Mouse (Mus musculus) brain, embryonic 14.5 days (tissue): ENCODE measurements around the gene Ltn1. TPM values are rescaled to one million over a fixed set of nuclear protein-coding genes. Genes with fewer than 3 reads are reported as not detected.

Experiments used
- DNase-seq: peaks from one replicate; pipeline ENCODE4 v3.0.0-alpha.2; 2011; ENCODE audit warnings: low read depth
- CTCF ChIP-seq: fragments of 200-500 bp; IDR thresholded peaks from 2 replicates; pipeline ENCODE4 v1.5.1; 2012; ENCODE audit warnings: inconsistent platforms, mild to moderate bottlenecking, moderate library complexity, borderline replicate concordance; ENCODE audit not compliant: insufficient read depth, insufficient read length; ENCODE audit errors: extremely low read depth
- POLR2A ChIP-seq: fragments of 200-500 bp; IDR thresholded peaks from 2 replicates; pipeline ENCODE4 v1.6.1; 2012; ENCODE audit warnings: mild to moderate bottlenecking, inconsistent platforms, borderline replicate concordance; ENCODE audit not compliant: poor library complexity, insufficient read depth, insufficient read length, severe bottlenecking; ENCODE audit errors: extremely low read depth
- polyA plus RNA-seq: library from polyadenylated mRNA; depleted of rRNA; stranded (reverse); fragments of >200 nt; gene quantifications from 2 replicates; pipeline ENCODE4 v1.2.3, GENCODE M21; 2012; rRNA removed

Gene Ltn1
- polyA plus RNA-seq, result 16.8 and 17.3 TPM in 2 replicates

DNA sequence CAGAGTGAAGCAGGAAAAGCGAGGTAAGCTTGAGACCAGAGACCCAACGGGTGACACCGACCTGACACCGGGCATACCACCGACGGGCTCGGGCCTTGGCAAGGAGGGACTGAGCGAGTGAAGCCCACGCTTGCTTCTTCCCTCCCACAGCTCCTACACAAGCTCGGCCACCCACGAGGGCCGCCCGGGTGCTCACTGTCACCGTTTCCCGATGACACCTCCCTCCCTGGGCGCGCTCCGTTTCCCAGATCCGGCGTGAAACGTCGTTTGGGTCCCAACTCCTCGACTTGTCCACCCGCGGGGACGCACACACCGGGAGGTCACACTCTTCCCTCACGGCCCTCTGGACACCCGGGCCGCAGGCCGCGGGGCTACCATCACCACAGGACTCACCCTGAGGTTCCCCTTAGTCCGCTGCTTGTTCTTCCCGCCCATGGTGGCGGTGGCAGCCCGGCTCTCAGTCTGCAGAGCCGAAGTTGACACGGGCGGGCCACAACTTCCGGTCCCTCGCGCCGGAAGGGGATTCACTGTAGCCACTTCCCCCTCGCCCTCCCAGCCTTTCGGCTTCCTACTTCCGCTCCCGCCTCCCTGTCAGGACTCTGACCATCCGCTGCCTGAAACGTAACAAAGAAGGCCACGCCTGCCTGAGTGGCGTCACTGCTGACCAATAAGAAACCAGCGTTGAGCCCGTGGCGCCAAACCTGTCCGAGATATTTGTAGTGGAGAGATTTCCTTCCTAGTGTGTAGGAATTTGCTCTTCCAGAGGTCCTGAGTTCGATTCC, at the start of gene Ltn1:
TSS of gene Ltn1 (minus strand) at position 580 of the 782 bp plus-strand sequence.
- TF ChIP-seq POLR2A (peak; percentile 26; the same call in 1 of the 2 replicates), CTCF (no peak)
- peak; percentile 100 for DNase-seq

DNA sequence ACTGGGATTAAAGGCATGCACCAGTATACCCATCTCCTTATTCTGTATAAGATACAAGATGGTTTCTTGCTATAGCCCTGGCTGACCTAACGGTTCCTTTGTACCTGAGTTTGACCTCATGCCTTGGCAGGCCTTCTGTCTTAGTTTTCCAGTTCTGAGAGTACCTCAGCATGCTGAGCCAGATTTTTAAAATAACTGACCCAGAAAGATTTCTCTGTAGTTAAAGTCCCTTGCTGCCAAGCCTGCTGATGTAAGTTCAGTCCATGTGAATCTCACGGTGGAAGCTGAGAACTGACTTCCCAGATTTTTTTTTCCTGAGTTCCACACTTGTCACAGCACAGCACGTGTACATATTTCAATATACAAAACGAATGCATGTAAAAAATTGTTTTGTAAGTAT, 38.2 kb upstream of the Ltn1 start:
- no peak for TF ChIP-seq CTCF
- TF ChIP-seq POLR2A, result no peak
- DNase-seq, result no peak

DNA sequence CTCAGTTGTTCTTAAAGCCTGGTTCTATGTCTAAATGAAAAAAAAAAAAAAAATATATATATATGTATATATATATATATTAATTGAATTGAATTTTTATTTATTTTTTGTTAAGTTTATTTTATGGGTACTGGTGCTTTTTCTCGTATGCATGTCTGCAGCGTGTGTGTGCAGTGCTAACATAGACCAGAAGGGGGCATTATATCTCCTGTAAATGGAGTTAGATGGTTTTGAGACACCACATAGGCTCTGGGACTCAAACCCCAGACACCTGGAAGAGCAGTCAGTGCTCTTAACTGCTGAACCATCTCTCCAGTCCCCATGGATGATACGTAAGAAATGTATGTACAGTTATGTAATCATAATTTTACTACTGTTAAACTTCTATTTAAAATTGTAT, 26.3 kb upstream of the Ltn1 start:
- DNase-seq, result no peak
- TF ChIP-seq CTCF, result no peak
- no peak for TF ChIP-seq POLR2A

DNA sequence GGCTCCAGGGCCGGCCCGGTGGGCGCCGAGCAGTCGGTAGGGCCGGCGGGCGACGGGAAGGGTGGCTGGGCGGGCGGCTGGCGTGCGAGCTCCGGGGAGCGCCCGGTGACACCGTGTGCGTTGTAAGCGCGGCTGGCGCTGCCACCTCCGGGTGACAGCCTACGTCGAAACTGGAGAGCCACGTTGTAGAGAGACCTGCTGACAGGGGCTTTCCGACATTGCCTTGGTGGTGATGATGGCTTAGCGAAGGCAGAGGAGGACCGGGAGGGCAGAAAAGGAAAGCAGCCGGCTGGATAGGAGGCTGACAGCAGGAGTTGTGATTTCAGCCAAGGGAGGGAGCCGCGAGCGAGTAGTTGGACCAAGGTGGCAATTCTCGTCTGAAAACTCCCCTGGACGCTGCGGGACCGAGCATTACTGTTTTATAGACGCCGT, 22.8 kb upstream of the Ltn1 start:
- no peak for TF ChIP-seq CTCF
- no peak for TF ChIP-seq POLR2A
- no peak for DNase-seq

DNA sequence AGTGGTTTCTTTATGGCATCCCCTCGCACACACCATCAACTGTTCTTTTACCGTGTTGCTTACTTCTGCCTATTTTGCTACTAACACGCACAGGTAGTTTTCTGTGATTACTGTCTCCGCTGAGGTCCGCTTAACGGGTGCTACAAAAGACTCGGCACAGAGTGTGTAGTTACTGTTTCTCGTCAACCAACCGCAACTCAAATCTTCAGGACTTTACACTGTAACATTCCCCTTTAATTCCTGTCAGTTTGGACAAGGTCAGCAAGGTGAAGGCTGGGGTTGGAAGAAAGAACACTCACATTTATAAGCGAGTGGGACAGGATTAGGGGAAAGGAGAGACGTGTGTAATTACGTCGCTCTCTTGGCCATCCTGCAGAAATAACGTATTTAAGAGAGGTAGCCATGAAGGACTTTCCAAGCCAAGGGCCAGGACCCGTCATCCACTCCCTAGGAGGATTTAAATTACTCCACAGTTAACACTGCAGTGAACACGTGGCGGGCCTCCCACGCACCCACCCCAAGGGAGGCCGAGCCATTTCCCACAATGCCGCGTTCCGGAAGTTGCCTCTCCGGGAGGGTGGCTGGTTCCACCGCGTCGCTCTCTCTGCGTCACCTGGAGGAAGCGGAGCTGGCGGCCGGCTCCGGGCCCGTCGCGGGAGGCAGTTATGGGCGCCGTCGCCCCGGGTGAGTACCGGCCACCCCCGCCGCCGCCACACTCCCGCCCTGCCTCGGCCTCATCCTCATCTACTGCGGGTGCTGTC, 22.2 kb upstream of the Ltn1 start, which contains the start of gene Usp16:
TSS of gene Usp16 (plus strand) at position 285 of the 761 bp plus-strand sequence.
- TF ChIP-seq CTCF, result no peak
- TF ChIP-seq POLR2A, result peak; percentile 84

DNA sequence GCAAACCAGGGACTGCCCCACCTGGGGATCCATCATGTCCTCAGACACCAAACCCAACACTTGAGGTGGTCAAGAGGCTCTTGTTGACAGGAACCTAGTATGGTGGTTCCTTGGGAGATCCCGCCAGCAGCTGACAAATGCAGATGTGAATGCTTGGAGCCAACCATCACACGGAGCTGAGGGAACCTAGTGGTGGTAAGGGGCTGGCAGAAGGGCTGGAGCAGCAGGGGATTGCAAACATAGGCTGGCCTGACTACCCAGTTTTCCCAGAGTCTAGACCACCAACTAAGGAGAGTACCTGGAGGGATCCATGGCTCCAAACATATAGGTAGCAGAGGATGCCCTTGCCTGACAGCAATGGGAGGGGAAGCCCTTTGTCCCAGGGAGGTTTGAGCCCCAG, 20.8 kb upstream of the Ltn1 start:
- no peak for TF ChIP-seq POLR2A
- no peak for DNase-seq

More for the DNA sequence above, 22.2 kb upstream of the Ltn1 start, which contains the start of gene Usp16:
- peak; percentile 97 for DNase-seq

DNA sequence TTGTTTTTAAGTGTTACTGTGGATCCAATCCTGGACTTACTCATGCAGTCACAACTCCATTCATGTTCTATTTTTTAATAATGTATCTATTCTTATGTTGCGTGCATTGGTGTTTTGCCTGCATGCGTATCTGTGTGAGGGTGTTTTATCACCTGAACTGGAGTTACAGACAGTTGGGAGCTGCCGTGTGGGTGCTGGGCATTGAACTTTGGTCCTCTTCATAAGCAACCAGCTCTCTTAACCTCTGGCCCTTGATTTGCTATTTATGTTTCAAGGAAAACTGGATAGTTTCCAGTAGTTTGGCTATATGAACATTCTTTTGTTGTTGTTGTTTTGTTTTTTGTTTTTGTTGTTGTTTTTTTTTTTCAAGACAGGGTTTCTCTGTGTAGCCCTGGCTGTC, 13.1 kb upstream of the Ltn1 start:
- TF ChIP-seq CTCF, result no peak
- TF ChIP-seq POLR2A, result no peak
- DNase-seq, result no peak

DNA sequence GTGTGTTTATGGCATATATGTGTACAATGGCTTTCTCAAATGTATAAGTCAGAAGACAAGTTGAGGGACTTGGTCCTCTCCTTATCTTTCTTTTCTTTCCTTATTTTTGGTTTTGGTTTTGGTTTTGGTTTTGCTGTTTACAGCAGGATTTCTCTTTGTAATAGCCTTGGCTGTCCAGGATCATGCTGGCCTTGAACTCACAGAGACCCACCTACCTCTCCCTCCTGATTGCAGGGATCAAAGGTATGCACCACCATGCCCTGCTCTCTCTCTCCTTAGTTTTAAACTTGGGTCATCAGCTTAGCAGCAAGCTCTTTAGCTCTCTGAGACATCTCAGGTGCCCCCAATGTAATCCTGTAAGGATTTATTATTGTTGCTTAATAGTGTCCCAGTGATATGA, 12.7 kb upstream of the Ltn1 start:
- DNase-seq, result no peak
- no peak for TF ChIP-seq POLR2A
- TF ChIP-seq CTCF, result no peak

DNA sequence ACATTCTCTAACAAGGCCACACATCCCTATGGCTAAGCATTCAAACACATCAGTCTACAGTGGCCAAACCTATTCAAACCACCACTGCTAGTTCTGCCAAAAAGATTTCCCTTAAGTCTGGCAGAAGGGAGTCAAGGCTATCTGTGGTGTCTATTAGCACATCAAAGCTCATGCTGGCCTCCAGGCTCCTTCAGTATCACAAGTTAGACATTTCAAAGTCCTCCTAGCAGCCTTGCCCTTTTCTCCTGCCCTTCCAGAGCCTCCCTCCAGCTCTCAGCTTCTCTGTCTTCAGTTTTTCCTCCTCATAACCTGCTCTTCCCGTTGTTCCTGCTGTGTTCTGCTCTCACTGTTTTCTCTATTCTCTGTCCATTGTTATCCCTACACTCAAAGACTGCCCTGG, 11.7 kb upstream of the Ltn1 start:
- no peak for DNase-seq
- TF ChIP-seq POLR2A, result no peak
- no peak for TF ChIP-seq CTCF

DNA sequence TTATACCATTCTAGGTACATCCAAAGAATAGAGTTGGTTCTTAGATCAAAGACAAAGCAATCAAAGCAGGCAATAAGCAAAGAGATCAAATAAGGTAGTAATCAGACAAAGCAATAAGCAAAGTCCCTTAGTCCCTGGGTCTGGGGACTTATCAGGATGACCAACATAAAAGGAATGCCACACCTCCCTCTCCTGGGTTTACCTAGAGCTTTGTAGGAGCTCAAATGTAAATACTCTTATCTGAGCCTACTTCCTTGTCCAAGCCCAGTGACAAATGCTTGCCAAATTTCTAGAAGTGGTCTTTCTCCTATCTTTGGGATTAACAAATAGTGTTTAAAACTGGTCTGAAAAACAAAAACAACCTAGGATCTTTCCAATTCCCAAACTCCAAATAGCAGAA, 10.8 kb upstream of the Ltn1 start:
- DNase-seq, result no peak
- TF ChIP-seq CTCF (no peak), POLR2A (no peak)

DNA sequence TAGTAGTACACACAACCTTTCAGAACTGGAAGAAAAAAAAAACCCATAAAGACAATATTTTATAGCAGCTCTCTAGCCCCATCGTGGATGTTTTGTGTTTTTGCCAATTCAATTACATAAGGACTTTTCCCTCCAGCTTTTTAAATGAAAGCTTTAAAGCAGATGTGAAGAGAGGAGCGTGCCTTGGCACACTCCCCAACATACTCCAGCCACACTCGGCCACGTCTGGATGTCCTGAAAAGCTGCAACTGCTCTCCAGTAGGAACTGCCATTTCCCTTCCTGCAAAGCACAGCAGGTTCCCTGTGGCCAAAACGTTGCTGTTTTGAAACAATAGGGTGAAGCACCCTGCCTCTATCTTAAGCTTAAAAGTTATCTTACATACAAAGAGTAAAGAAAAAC, 9.9 kb upstream of the Ltn1 start:
- DNase-seq, result no peak
- TF ChIP-seq POLR2A, result no peak

DNA sequence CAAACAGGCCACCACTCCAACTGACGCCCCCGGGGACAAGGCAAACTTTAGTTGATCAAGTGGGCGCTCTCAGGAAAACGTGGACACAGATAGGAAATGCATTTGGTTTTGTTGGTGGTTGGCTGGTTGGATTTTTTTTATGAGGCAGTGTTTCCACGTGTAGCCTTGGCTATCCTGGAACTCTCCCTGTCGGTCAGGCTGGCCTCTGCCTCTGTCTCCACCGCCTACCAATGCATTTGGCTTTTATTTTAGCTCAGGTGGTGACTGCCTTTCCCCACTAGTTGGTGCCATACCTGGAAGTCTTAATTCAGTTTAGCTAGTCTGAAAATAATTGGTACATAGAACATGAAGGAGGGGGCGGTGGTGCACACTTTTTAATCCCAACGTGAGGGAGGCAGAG, 8.7 kb upstream of the Ltn1 start:
- TF ChIP-seq POLR2A (no peak), CTCF (no peak)
- peak; percentile 15 for DNase-seq

DNA sequence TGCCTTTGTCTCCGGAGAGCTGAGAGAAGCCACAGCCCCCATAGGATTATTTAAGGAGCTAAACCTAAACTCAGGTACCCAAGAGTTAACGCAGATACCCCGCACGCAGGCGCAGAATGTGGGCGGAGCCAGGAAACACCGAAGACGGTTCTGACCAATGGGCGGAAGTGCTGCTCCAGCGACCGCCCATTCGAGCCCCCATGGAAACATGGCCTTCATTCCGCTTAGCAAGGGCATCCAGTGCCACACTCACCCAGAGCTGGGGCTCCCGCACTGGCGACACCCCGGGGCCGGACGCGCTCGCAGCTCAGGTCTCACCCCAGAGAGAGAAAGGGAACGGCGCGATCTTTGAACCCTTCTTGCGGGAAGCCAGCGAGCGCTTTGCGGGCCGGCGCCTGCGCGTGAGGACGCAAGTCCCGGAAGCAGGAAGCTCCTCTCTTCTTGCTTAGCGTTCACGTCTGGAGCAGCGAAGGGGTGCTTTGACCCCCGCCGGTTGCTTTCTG, 7.8 kb upstream of the Ltn1 start, which contains the start of gene Rwdd2b:
TSS of gene Rwdd2b (minus strand) at position 390 of the 503 bp plus-strand sequence.
- peak; percentile 98 for DNase-seq
- no peak for TF ChIP-seq CTCF
- 0 out of 2 replicates have a peak, but pooled peaks have one; percentile 14 for TF ChIP-seq POLR2A
